Mouse (Mus musculus) neural tube, embryonic 13.5 days (tissue): ENCODE data around the gene Lrpprc. TPM values are rescaled to one million over a fixed set of nuclear protein-coding genes. Genes with fewer than 3 reads are reported as not detected.
A peak's percentile ranks its signal among the peaks of the same experiment; 100 is the strongest.

ENCODE experiments used
- ATAC-seq: fragments of 200-750 bp; cut with Nextera tagmentation; 2 replicates; pipeline ENCODE4 v1.8.0; 2017; ENCODE audit warnings: low read depth, mild to moderate bottlenecking, moderate TSS enrichment, moderate library complexity
- H3K27ac ChIP-seq: fragments of 300-500 bp; sonication (generic); replicated peaks from 2 replicates; pipeline ENCODE4 v1.5.1; 2015; ENCODE audit warnings: moderate library complexity, mild to moderate bottlenecking, inconsistent platforms
- H3K27me3 ChIP-seq: fragments of 300-500 bp; sonication (generic); 2 replicates; pipeline ENCODE4 v1.6.1; 2015; ENCODE audit warnings: mild to moderate bottlenecking, inconsistent platforms
- H3K36me3 ChIP-seq: fragments of 300-500 bp; sonication (generic); 2 replicates; pipeline ENCODE4 v1.6.1; 2015; ENCODE audit warnings: mild to moderate bottlenecking, inconsistent platforms
- H3K4me1 ChIP-seq: fragments of 300-500 bp; sonication (generic); replicated peaks from 2 replicates; pipeline ENCODE4 v1.6.1; 2015; ENCODE audit warnings: inconsistent platforms
- H3K4me2 ChIP-seq: fragments of 300-500 bp; sonication (generic); 2 replicates; pipeline ENCODE4 v1.6.1; 2015; ENCODE audit warnings: inconsistent platforms, mild to moderate bottlenecking, moderate library complexity
- H3K4me3 ChIP-seq: fragments of 300-500 bp; sonication (generic); 2 replicates; pipeline ENCODE4 v1.5.1; 2015; ENCODE audit warnings: mild to moderate bottlenecking, inconsistent platforms
- H3K9ac ChIP-seq: fragments of 300-500 bp; sonication (generic); 2 replicates; pipeline ENCODE4 v1.6.1; 2015; ENCODE audit warnings: moderate library complexity, mild to moderate bottlenecking, inconsistent platforms
- H3K9me3 ChIP-seq: fragments of 300-500 bp; sonication (generic); 2 replicates; pipeline ENCODE4 v1.6.1; 2016; ENCODE audit warnings: inconsistent platforms
- WGBS: fragments of 180-500 bp; shearing (Covaris S2); methylation state at CpG from one replicate; pipeline ENCODE4 v1.1.7; 2015; 5-methylcytosine and 5-hydroxymethylcytosine counted together
- polyA plus RNA-seq: library from polyadenylated mRNA; unstranded; fragments of >200 nt; fragmentation: Nextera tagmentation; extraction: Ambion mirVana; gene quantifications from 2 replicates; pipeline ENCODE4 v1.2.1, GENCODE M21; 2015

The Lrpprc gene
- polyA plus RNA-seq, 1 experiment from 2014 or later = 42.6 TPM

GRCm38 (mm10) chr17:84758374-84758773, 32.2 kb downstream of the Lrpprc start:
- 26% methylated on average over 10 of the region's 10 CpGs for WGBS
- no peaks in the 10 kb centered on the region for H3K9me3 ChIP-seq
- no peak for ATAC-seq
- H3K4me2 ChIP-seq = no peak overlapping the region
- no peak overlapping the region for H3K4me3 ChIP-seq
- peaks cover 31% of the 10 kb centered on the region for H3K36me3 ChIP-seq
- no peak overlapping the region for H3K27ac ChIP-seq
- H3K27me3 ChIP-seq = no peaks in the 10 kb centered on the region
- H3K4me1 ChIP-seq = no peaks in the 10 kb centered on the region
- no peak overlapping the region for H3K9ac ChIP-seq

- WGBS = 75% methylated on average over 2 of the region's 2 CpGs
- H3K27ac ChIP-seq = no peak overlapping the region
- peaks cover 23% of the 10 kb centered on the region for H3K36me3 ChIP-seq
- no peak overlapping the region for H3K4me2 ChIP-seq
- no peak for ATAC-seq
- H3K4me1 ChIP-seq = peaks cover 12% of the 10 kb centered on the region
- no peak overlapping the region for H3K4me3 ChIP-seq
- no peak overlapping the region for H3K9ac ChIP-seq
- no peaks in the 10 kb centered on the region for H3K9me3 ChIP-seq
- H3K27me3 ChIP-seq = no peaks in the 10 kb centered on the region
Observed at GRCm38 (mm10) chr17:84756090-84756489, 34.5 kb downstream of the Lrpprc start.

- 53% methylated on average over 5 of the region's 5 CpGs for WGBS
- no peak overlapping the region for H3K27ac ChIP-seq
Observed at GRCm38 (mm10) chr17:84753489-84753888, 37.1 kb downstream of the Lrpprc start.

GRCm38 (mm10) chr17:84752286-84752685, 38.3 kb downstream of the Lrpprc start:
- no peak overlapping the region for H3K4me3 ChIP-seq
- no peak for ATAC-seq
- no peak overlapping the region for H3K4me2 ChIP-seq
- H3K4me1 ChIP-seq = peaks cover 46% of the 10 kb centered on the region
- no peak overlapping the region for H3K9ac ChIP-seq
- 0 out of 2 replicates have a peak overlapping the region, but pooled peaks have one; percentile 38 for H3K27ac ChIP-seq
- H3K9me3 ChIP-seq = no peaks in the 10 kb centered on the region
- 80% methylated on average over 2 of the region's 2 CpGs for WGBS
- H3K36me3 ChIP-seq = 0 out of 2 replicates have a peak, but pooled peaks cover 9% of the 10 kb centered on the region
- no peaks in the 10 kb centered on the region for H3K27me3 ChIP-seq

More at GRCm38 (mm10) chr17:84753489-84753888, 37.1 kb downstream of the Lrpprc start:
- Histone ChIP-seq H3K9ac (no peak overlapping the region), H3K27me3 (no peaks in the 10 kb centered on the region), H3K4me3 (no peak overlapping the region), H3K4me1 (peaks cover 36% of the 10 kb centered on the region), H3K9me3 (no peaks in the 10 kb centered on the region), H3K36me3 (0 out of 2 replicates have a peak, but pooled peaks cover 9% of the 10 kb centered on the region), H3K4me2 (no peak overlapping the region)
- no peak for ATAC-seq

- Histone ChIP-seq H3K36me3 (0 out of 2 replicates have a peak, but pooled peaks cover 9% of the 10 kb centered on the region), H3K27me3 (no peaks in the 10 kb centered on the region), H3K27ac (peak overlapping the region; percentile 39; the same call in 1 of the 2 replicates), H3K4me1 (peaks cover 49% of the 10 kb centered on the region), H3K4me3 (no peak overlapping the region), H3K9ac (no peak overlapping the region), H3K9me3 (no peaks in the 10 kb centered on the region), H3K4me2 (no peak overlapping the region)
- ATAC-seq = no peak
- WGBS = 59% methylated on average over 8 of the region's 8 CpGs
Observed at GRCm38 (mm10) chr17:84751630-84752191, 38.9 kb downstream of the Lrpprc start.

- H3K4me3 ChIP-seq = no peak overlapping the region
- peak; percentile 30 for ATAC-seq
- no peak overlapping the region for H3K4me2 ChIP-seq
- 23% methylated on average over 4 of the region's 4 CpGs for WGBS
- H3K27ac ChIP-seq = peak overlapping the region; percentile 78
- H3K36me3 ChIP-seq = 0 out of 2 replicates have a peak, but pooled peaks cover 9% of the 10 kb centered on the region
- H3K4me1 ChIP-seq = peaks cover 60% of the 10 kb centered on the region
- H3K9me3 ChIP-seq = no peaks in the 10 kb centered on the region
- no peaks in the 10 kb centered on the region for H3K27me3 ChIP-seq
- H3K9ac ChIP-seq = no peak overlapping the region
Observed at GRCm38 (mm10) chr17:84750130-84750529, 40.5 kb downstream of the Lrpprc start.

GRCm38 (mm10) chr17:84749297-84749696, 41.3 kb downstream of the Lrpprc start:
- Histone ChIP-seq H3K4me3 (no peak overlapping the region), H3K9ac (no peak overlapping the region), H3K27ac (peak overlapping the region; percentile 80), H3K36me3 (0 out of 2 replicates have a peak, but pooled peaks cover 9% of the 10 kb centered on the region), H3K4me2 (no peak overlapping the region), H3K27me3 (no peaks in the 10 kb centered on the region), H3K4me1 (peaks cover 65% of the 10 kb centered on the region), H3K9me3 (no peaks in the 10 kb centered on the region)
- 27% methylated on average over 8 of the region's 8 CpGs for WGBS
- peak; percentile 83 for ATAC-seq

- Histone ChIP-seq H3K9me3 (no peaks in the 10 kb centered on the region), H3K4me2 (no peak overlapping the region), H3K4me3 (no peak overlapping the region), H3K36me3 (0 out of 2 replicates have a peak, but pooled peaks cover 9% of the 10 kb centered on the region), H3K9ac (no peak overlapping the region), H3K27me3 (no peaks in the 10 kb centered on the region), H3K27ac (peak overlapping the region; percentile 80), H3K4me1 (peaks cover 68% of the 10 kb centered on the region)
- ATAC-seq = no peak
- WGBS = 83% methylated on average over 9 of the region's 9 CpGs
Observed at GRCm38 (mm10) chr17:84748152-84748682, 42.4 kb downstream of the Lrpprc start.

GRCm38 (mm10) chr17:84747212-84747611, 43.4 kb downstream of the Lrpprc start:
- 60% methylated on average over 6 of the region's 6 CpGs for WGBS
- Histone ChIP-seq H3K36me3 (0 out of 2 replicates have a peak, but pooled peaks cover 8% of the 10 kb centered on the region), H3K9ac (no peak overlapping the region), H3K9me3 (no peaks in the 10 kb centered on the region), H3K27ac (no peak overlapping the region; the same call in 1 of the 2 replicates), H3K27me3 (no peaks in the 10 kb centered on the region), H3K4me3 (no peak overlapping the region), H3K4me1 (peaks cover 68% of the 10 kb centered on the region), H3K4me2 (no peak overlapping the region)
- no peak for ATAC-seq

GRCm38 (mm10) chr17:84745001-84745400, 45.6 kb downstream of the Lrpprc start:
- H3K27ac ChIP-seq = no peak overlapping the region
- H3K4me2 ChIP-seq = no peak overlapping the region
- H3K27me3 ChIP-seq = no peaks in the 10 kb centered on the region
- no peaks in the 10 kb centered on the region for H3K9me3 ChIP-seq
- 47% methylated on average over 9 of the region's 9 CpGs for WGBS
- ATAC-seq = no peak
- H3K4me1 ChIP-seq = peaks cover 48% of the 10 kb centered on the region
- no peak overlapping the region for H3K4me3 ChIP-seq
- no peak overlapping the region for H3K9ac ChIP-seq
- H3K36me3 ChIP-seq = no peaks in the 10 kb centered on the region

GRCm38 (mm10) chr17:84744256-84744655, 46.3 kb downstream of the Lrpprc start:
- Histone ChIP-seq H3K4me1 (peaks cover 43% of the 10 kb centered on the region), H3K27ac (no peak overlapping the region), H3K4me2 (no peak overlapping the region), H3K36me3 (no peaks in the 10 kb centered on the region), H3K9me3 (no peaks in the 10 kb centered on the region), H3K27me3 (no peaks in the 10 kb centered on the region), H3K4me3 (no peak overlapping the region), H3K9ac (no peak overlapping the region)
- WGBS = 79% methylated on average over 4 of the region's 4 CpGs
- no peak for ATAC-seq

GRCm38 (mm10) chr17:84738073-84738797, 52.4 kb downstream of the Lrpprc start:
- H3K9ac ChIP-seq = no peak overlapping the region
- no peak overlapping the region for H3K27ac ChIP-seq
- H3K36me3 ChIP-seq = peaks cover 13% of the 10 kb centered on the region
- ATAC-seq = no peak
- H3K4me3 ChIP-seq = no peak overlapping the region
- H3K4me2 ChIP-seq = no peak overlapping the region
- no peaks in the 10 kb centered on the region for H3K9me3 ChIP-seq
- peaks cover 13% of the 10 kb centered on the region for H3K4me1 ChIP-seq
- no peaks in the 10 kb centered on the region for H3K27me3 ChIP-seq
- 84% methylated on average over 9 of the region's 9 CpGs for WGBS
